Mouse (Mus musculus) liver, adult 2 months (tissue): ENCODE results near the gene Mindy4.

ENCODE experiments used
- CTCF ChIP-seq: fragments of 200-500 bp; IDR thresholded peaks from 2 replicates; pipeline ENCODE4 v1.5.1; 2011; ENCODE audit warnings: low read depth, low read length, control low read depth
- POLR2A ChIP-seq: fragments of 200-500 bp; IDR thresholded peaks from 2 replicates; pipeline ENCODE4 v1.6.1; 2011; ENCODE audit warnings: low read length, control low read depth; ENCODE audit not compliant: insufficient read depth; ENCODE audit errors: extremely low read depth

GRCm38 (mm10) chr6:55354456-55355117, 151.4 kb downstream of the Mindy4 start:
- no peak for TF ChIP-seq CTCF
- no peak for TF ChIP-seq POLR2A
